Mouse (Mus musculus): ENCODE measurements at regions not wholly inside any gene's neighbourhood (a gene's known extent, or its start where the extent isn't known, plus 50 kb on each side); places are given as distances from the start of the nearest gene placed in this dataset.
"Not testable (repeated sequence)": the region's sequence is repeated elsewhere in the genome, so short reads cannot be mapped to it uniquely, and the experiment has no call there.

DNA sequence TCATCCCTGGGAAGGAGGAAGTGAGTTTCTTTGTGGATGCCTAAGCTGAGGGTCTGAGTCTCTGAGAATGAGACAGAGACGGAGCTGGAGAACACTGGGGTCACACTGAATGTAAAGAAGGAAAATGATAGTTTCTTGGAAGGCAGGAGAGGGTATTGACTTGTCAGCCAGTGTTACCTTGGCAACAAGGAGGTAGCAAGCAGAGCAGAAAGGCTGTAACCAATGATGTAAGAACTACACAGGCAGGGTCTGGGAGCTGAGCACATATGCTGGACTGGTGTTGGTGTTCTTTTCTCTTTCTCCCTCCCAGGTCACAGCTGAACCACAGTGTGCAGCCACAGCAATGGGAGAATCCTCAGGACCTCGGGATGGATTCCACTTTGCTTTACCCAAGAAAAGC is 75.5 kb upstream of the 1110032F04Rik start:
- DNase-seq (ENCODE audit: inconsistent age in 2 of 2, low spot score in 1 of 2) = no peak

DNA sequence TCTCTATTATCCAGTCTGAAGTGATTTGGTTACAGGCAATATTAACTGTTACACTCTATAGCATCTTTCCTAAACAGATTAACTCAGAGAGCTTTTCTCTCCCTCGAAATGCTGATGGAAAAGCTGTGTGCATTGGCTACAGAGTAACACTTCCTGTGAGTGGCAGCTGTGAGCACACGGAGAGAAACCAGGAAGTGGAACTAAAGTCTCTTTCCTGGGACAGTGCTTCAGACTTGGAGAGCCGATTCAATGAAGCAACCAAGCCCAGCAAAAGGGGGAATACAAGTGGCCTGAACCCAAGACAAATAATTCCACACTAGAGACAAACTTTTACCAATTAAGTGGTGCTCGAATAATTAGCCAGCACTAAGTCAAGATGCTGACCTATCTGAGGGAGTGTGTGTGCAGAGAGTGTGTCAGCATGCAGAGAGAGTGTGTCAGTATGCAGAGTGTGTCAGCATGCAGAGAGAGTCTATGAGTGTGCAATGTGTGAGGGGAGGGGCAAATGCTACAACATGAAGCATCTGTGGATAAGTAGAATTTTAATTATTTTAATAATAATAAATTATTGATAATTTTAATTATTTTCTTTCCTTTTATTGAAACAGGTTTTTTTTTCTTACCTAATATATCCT is 74.9 kb upstream of the 1110032F04Rik start:
- no peak for DNase-seq (ENCODE audit: inconsistent age in 2 of 2, low spot score in 1 of 2)

DNA sequence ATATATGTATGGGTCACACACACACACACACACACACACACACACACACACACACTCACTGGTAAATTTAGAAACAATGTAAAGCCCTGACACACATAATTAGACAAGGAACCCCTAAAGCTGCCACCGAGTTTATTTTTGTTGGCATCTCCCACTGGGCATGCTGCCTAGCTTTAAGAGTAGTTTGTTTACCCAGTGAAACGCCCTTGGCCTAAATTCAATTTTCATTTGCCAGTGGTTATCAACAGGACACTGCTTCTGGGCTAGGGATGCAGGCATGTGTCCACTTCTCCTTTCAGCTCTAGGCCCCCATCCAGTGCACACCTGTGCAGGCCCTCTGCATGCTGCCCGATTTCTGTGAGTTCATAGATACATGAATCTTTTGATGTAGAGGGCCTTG is 73.7 kb upstream of the 1110032F04Rik start:
- DNase-seq (ENCODE audit: inconsistent age in 2 of 2, low spot score in 1 of 2) = peak in 1 of 2 experiments; percentile 65

DNA sequence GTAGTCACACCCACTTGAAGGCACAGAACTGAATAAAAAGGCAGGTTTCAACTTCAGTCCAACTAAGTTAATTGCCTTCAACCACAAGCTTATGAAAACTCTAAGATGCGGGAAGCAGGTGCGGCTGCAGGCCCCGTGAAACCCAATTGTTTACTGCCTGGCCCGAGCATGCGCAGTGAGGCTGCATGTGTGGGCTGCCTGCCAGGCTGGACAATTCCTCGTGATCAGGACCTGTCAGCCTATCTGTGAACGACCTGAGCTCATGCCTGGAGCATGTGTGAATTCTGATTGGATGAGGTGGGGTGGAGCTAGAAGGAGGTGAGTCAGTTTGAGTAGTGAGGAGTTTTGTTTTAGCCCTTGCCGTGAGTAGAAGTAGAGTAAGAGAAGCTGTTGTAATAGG is 71.0 kb upstream of the 1110032F04Rik start:
- DNase-seq (ENCODE audit: inconsistent age in 2 of 2, low spot score in 1 of 2) = not testable (repeated sequence)

DNA sequence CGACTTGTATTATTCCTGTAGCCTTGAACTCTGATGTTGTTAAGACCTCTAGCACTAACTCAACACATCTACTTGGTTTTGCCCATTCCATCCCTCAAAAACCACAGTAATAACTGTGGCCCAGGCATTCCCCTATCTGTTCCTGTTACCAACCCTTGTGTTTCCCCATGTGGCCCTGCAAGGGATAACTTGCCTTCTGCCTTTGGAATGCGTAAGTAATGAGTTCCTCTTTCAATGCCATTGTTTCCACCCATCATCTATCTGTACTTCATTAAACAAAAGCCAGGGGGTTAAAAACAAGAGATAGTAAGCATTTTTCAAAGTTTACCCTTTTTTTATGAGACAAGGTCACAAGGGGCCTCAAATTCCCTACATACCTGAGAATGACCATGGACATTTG is 60.5 kb upstream of the 1110032F04Rik start:
- no peak for DNase-seq (ENCODE audit: inconsistent age in 2 of 2, low spot score in 1 of 2)

DNA sequence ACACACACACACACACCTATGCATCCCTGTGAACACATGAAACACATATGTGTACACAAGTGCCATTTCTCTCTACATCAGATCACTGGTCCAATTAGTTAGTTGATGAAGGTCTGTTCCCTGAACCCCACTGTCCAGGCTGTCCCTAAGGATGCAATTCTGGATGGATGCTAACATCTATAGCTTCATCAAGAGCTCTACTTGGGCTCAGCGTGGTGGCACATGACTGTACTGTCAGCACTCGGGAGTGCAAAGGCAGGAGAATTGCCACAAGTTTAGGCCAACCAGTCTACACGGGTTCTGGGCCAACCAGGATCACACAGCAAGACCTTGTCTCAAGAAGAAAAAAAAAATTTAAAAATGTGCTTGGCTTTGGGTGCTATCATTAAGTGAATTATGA is 55.9 kb upstream of the 1110032F04Rik start:
- no peak for DNase-seq (ENCODE audit: inconsistent age in 2 of 2, low spot score in 1 of 2)

DNA sequence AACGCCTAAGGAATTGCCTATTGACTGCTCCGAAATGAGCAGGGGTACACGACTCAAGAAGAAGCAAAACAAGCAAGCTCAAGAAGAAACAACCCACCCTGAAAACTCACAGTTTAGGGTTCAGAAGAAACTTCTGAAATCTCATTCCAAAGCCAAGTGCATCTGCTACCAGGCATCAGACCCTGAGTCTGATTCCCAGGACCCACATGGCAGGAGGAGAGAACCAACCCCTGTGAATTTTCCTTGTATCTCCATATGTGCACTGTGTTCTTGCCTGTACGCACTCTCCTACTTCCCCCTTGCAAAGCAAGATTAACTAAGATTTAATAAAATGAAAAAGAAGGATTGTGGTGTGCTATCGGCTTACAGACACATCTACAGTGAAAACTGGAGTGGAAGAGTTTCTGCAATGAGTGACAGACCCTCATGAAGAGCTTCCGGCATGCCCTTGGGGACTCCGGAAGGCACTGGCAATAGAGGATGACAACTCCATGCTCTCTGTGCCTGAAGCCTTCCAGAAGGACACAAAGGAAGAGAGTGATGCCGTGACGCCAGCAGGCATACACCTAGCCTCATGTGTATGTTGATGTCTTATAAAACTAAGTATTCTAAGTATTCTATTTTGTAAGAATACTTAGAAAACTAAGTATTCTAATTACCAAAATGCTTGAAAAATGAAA is 55.2 kb upstream of the 1110032F04Rik start:
- DNase-seq (ENCODE audit: inconsistent age in 2 of 2, low spot score in 1 of 2) = no peak

DNA sequence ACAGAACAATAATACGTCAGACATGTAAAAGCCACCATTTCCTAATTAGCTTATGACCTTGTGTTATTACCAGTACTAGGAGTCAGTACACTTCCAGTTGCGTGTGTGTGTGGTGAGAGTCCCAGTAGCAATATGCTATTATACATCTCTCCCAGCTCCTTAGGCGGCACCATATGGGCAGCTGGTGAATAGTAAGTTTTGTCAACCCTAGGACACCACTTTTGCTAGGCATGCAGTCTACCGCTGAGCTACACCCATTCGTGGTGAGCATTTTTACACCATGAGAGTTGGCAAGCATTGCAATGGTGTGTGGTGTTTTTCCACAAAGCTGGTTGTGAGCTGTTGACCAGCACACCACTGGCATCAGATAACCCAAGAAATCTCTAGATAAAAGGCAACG is 53.8 kb upstream of the 1110032F04Rik start:
- no peak for DNase-seq (ENCODE audit: inconsistent age in 2 of 2, low spot score in 1 of 2)

DNA sequence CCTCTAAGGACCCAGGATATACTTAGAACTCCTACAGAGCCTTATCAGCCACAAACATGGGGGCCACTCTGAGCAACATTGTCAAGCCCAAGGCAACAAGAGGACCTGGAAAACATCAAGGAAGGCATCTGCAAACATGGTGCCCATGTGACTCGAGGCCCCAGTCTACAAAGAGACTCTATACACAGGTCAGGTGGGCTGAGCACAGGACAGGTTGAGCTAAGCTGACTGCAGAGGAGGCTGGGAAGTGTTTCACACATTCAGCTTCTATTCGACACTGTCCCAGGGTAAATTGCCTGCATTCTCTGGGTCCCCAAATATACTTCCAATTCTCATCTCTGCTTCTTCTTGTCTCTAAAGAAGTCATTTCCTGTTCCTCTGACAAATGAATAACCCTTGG is 52.1 kb upstream of the 1110032F04Rik start:
- no peak for DNase-seq (ENCODE audit: inconsistent age in 2 of 2, low spot score in 1 of 2)
